Mouse (Mus musculus): ENCODE data around the gene Rbms3.

GRCm38 (mm10) chr9:116791850-116792249, 837.9 kb downstream of the Rbms3 start:
- TF ChIP-seq MAFK (IDR thresholded peaks at IDR 0.05; ENCODE audit: insufficient read depth, low read depth, low read length) (no peak), CHD2 (IDR thresholded peaks at IDR 0.05; ENCODE audit: low read depth, low read length) (no peak), ZC3H11A (IDR thresholded peaks at IDR 0.05; ENCODE audit: borderline replicate concordance, low read depth, low read length) (no peak)

Data from ES-E14 (cell line).